Mouse (Mus musculus) T-cell, adult 66 days (primary cell): ENCODE data around the gene Bcar3. TPM values are rescaled to one million over a fixed set of nuclear protein-coding genes. Genes with fewer than 3 reads are reported as not detected.

Experiments
- total RNA-seq, 2 experiments: library from RNA; stranded (reverse); gene quantifications; 3 replicates in 1 of 2; 4 replicates in 1 of 2; pipeline ENCODE4 v1.2.4; 2023

The Bcar3 gene
- 1 to 10 TPM in 1 of 2 experiments, under 1 TPM in 1; 0.99 to 1.7 TPM for total RNA-seq

GRCm38 (mm10) chr3:122293954-122294850, at the start of gene Bcar3:
TSS of gene Bcar3 (plus strand) at chr3:122294136.

GRCm38 (mm10) chr3:122245215-122245877, 48.6 kb upstream of the Bcar3 start, which contains the start of gene Gclm:
TSS of gene Gclm (plus strand) at chr3:122245557.

GRCm38 (mm10) chr3:122274241-122275024, 19.5 kb upstream of the Bcar3 start, which contains the start of gene Dnttip2:
TSS of gene Dnttip2 (plus strand) at chr3:122274388.

Other genes with a start within 250 kb of the Bcar3 start
- not detected for gene Abca4, start 249.7 kb upstream of the Bcar3 start, total RNA-seq
- gene Gclm, start 48.6 kb upstream of the Bcar3 start, total RNA-seq: 10 to 100 TPM; 31.4 to 35.5 TPM
- gene Dnttip2, start 19.7 kb upstream of the Bcar3 start, total RNA-seq: 10 to 100 TPM; 90.1 to 96.0 TPM